Mouse (Mus musculus): ENCODE measurements at regions not wholly inside any gene's neighbourhood (a gene's known extent, or its start where the extent isn't known, plus 50 kb on each side); places are given as distances from the start of the nearest gene placed in this dataset.

DNA sequence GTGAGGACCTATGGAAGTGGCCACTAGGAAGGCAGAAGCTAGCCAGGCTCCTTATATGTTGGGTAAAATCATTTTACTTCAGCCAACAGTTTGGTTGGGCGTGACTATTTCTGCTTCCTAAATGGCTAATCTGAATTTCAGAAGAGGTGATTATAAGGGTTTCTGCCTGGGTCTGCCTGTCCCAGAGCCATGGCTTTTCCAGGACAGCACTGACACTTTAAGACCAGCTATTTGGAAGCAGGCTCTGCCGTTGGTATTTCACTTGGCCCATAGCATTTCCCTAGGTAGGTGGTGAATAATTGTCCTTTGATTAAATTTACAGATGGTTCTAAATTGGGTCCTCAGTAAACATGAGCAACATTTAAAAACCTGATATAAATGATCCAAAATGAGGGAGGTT, 240.3 kb downstream of the Plpp3 start:
- no peak for DNase-seq

DNA sequence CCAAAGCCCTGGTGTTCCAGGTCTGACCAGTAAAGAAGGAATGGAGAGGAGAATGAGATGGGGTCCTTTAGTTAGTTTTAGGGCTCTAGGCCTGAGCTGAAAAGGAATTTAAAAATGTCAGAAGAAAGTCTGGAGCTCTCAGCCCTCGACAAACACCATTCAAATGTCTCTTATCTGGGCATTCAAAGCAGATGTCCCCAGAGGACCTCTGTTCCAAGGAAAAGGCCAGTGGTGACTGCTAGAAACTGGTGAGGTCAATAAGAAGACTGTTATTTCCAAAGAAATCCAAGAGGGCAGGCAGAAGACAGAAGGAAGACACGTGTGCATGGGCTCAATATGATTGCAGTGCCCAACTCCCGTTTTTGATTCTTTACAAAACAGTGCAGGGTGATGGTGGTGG, 244.9 kb downstream of the Plpp3 start:
- no peak for DNase-seq

- no peak for DNase-seq
These were observed 246.0 kb downstream of the Plpp3 start for GRCm38 (mm10) chr4:105403169-105403568.

- no peak for DNase-seq
These were observed 246.5 kb downstream of the Plpp3 start for GRCm38 (mm10) chr4:105403686-105404085.

DNA sequence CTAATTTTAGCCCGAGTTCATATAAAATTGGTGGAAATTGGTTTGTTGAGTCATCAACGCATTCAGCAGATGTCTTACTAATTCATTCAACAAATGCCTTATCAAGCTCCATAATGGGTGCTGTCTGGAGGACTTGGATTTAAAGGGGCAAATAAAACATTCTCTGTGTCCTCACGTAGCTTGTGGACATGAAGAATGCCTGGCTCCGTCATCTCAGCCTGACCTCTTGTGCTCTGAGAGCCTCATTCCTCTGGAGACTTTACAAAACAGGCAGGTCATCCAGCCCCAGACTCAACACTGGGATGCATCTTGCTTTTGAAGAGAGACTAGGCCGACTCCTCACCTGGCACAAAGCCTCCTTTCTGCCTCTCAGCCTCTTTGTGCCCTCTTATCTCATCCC, 248.6 kb downstream of the Plpp3 start:
- no peak for DNase-seq

- DNase-seq, result no peak
These were observed 249.8 kb downstream of the Plpp3 start for GRCm38 (mm10) chr4:105406786-105407464.

GRCm38 (mm10) chr4:105408896-105409295, 251.7 kb downstream of the Plpp3 start:
- DNase-seq, result no peak

- no peak for DNase-seq
These were observed 260.0 kb downstream of the Plpp3 start for GRCm38 (mm10) chr4:105417166-105417565.

DNA sequence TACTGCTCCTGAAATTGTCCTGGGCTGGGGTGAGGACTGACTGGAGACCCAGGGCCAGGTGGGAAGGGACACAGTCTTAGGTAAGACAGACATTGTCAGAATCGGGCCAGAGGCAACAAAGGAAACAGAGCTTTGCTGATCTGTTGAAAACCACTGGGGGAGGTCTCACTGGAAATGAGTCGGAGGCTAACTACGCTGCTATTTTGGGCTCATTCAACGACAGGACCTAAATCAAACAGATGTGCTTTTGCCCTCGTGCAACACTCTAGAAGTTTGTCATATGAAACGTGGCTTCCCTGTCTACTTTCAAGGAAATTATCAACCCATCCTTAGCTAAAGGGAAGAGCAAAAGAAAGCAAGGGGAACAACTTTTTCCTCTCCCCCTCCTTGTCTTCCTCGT, 265.3 kb downstream of the Plpp3 start:
- no peak for DNase-seq

DNA sequence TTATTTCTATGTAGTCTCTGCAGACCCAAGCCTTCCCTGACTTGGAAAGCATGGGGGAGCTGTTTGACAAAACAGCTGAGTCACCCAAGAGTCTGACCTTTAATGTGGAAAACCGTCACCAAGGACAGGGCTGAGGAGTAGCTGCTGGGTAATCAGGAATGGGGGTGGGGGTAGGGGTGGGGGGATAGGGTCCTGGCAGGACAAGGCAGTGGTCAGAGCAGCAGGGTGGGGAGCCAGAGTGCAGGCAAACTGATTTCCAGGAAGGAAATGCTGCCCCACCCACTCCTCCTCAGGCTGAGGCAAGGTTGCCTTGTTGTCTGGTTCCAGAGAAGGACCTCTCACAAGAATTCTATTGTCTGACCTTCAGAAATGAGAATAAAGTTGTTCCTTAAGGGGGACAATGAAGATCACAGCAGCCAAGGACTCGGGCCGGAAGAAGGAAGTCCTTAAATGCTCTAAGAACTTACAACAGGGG, 266.6 kb downstream of the Plpp3 start:
- no peak for DNase-seq

- no peak for DNase-seq
These were observed 267.9 kb downstream of the Plpp3 start for GRCm38 (mm10) chr4:105425086-105425485.

GRCm38 (mm10) chr4:105427581-105427980, 270.4 kb downstream of the Plpp3 start:
- no peak for DNase-seq

DNA sequence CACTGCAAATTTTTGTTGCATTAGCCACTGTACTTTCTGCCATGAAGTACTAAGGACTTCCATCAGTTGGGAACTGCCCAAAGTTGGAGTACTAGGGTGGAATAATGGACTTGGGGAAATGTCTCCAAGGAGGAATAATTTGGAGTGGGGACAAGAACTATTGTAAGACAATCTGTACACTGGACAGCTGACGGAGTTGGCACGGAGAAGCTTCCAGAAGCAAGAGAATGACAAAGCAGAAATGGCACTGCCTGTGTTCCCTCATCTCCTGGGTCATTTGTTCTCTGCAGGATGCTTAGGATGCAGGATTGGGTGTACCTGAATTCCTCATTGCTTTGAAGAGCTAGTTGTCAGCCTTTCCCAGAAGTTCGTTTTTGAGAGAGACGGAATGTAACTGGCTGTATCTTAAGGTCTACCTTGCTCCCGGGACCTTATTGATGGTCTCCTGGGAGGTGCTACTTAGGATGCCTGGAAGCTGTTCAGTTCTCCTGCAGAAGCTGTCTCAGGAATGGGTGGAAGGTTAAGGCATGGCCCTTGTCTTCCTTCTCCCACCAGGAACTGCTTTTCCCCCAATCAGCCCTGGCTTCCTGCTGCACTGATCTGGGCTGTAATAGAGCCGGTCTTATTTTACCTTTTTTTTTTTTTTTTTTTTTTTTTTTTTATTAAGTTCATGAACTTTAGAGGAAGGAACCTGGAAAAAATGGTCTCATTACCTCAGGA, 272.4 kb downstream of the Plpp3 start:
- DNase-seq, result no peak

DNA sequence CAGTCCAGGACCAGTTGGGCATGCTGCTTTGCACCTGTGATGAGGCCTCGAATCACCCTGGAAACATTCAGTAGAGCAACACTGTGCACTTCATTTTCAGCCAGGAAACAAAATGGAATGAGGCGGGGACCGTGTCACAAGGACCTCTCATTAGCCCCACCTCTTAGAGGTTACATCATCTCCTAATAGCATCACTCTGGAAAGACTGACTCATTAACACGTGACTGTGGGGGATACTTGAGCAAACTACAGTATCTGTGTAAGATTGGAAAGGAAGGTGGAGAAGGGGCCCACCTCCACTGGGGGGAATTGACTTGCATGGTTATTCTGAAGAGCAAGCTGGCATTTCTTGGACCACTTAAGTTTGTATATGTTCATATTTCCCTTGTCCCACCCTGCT, 275.3 kb downstream of the Plpp3 start:
- DNase-seq, result no peak

GRCm38 (mm10) chr4:105437141-105437540, 280.0 kb downstream of the Plpp3 start:
- DNase-seq, result no peak

DNA sequence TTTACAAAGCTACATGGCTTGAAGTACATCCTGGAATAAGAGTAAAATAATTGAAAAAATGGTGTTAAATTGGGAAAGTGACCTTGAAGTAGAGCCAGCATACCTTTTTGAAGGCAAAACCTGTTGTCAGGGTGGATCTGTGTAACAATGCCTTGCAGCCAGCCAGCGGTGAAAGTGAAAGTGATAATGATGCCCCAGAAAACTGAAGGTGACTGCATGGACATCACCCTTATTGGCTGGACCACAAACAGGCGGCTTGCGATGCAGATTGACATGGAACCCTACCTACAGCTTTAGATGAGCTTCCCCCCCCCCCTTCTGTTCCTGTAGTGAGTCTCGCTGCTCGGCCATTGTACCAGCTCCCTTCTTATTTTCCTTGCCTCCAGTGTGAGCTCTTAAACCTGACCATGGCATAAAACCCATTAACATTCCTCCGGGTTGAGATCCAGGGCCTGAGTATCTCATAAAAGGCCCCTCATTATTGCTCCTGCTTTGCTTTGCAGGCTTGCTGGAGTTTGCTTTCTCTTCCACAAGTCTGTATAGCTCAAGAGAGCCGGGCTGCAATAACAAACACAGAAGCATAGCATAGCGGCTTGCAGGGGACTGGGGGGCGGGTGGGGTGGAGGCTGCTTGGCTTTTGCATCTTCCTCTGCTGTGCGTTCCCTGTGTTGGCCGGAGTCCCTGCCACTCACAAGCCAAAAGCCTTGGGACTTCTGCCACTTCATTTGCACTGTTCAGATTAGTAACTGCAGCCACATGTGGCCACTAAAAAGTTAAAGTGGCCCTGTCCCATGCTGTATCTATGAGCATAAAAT, 292.1 kb downstream of the Plpp3 start:
- DNase-seq, result no peak

DNA sequence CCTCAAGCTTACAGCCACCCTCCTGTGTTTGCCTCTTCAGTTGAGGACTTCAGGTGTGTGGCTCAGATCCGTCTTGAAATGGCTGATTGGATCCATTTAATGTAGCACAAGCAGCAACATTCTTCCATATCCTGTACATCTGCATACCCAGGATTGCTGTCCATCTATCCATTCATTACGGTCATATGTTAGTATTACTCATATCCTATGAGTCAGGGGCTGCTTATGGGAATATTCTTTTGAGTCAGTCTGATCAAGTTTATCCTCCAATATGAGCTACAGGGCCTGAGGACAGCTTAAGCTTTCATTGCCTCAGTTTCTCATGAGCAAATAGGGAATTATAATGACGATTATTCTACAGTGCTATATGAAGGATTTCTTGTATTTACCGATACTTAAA, 293.7 kb downstream of the Plpp3 start:
- DNase-seq, result no peak

GRCm38 (mm10) chr4:105451871-105452270, 294.7 kb downstream of the Plpp3 start:
- DNase-seq, result no peak

- DNase-seq, result no peak
These were observed 299.9 kb downstream of the Plpp3 start for GRCm38 (mm10) chr4:105456955-105457621.

GRCm38 (mm10) chr4:105459991-105460688, 303.0 kb downstream of the Plpp3 start:
- no peak for DNase-seq

DNA sequence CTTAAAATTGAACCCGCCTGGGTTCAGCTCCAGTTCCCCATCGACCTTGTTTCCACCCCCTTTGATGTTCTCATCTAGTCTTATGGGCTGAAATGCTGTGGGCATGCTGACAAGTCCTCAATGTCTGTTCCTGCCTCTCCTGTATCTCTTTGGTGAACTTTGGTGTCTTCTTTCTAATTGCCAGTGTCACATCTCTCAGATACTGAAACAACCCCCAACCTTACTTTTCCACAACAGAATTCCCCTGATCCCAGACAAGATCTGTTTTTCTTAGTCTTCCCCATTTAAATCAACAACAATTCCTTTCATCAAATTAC, 303.5 kb downstream of the Plpp3 start:
- DNase-seq, result no peak

GRCm38 (mm10) chr4:105467811-105468210, 310.7 kb downstream of the Plpp3 start:
- DNase-seq, result no peak
